Mouse (Mus musculus): ENCODE results near the gene Cela2a. TPM values are rescaled to one million over a fixed set of nuclear protein-coding genes. Genes with fewer than 3 reads are reported as not detected.

Gene Cela2a
- polyA plus RNA-seq, 1 experiment, result 0.18 TPM

DNA sequence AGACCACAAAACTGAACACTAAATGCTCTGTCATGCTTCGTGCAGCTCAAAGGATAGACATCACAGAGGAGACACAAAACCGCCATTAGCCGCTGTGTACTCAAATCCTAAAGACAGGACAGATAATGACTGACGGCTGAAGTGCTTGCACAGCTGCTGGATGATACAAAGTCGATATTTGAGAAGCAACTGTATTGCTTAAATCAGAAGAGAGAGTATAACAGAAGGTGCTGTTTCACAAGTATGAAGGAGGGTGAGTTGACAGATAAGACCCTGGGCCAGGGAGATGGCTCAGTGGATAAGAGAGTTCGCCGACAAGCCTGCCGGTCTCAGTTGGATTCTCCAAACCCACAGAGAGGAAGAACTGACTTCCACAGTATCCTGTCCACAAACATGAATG, 54.1 kb downstream of the Cela2a start:
- DNase-seq (ENCODE audit: extremely low spot score in 1 of 2, low spot score in 1 of 2), result no peak

DNA sequence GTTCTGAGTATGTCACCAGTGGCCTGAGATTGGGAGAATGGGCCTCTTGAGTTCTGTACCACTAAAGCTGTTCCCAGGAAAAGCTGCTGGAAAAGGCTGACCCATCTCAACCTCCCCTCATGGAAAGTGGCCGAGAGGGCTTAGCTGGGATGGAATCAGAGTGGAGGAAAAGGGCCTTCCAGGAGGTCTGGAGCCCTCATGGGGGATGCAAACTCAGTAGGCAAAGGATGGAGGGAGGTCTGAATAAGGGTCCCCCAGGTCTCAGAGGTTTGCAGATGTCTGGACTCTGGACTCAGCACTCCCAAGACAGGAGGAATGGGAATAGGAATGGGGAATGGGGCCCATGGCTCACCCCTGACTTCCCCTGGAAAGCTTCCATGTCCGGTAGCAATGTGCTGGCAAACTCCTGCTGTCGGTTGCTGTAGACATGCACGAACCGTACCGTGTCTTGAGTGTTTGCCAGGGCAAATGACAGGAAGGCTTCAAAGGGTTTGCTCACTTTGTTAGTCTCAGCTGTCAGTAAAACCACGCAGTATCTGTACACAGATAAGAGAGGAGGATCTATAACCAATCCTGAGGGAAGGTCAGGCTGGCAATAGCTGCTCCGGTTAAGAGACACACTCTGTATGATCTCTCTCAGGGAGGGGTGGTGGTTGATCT, 56.3 kb downstream of the Cela2a start:
- no peak for DNase-seq (ENCODE audit: extremely low spot score in 1 of 2, low spot score in 1 of 2)

DNA sequence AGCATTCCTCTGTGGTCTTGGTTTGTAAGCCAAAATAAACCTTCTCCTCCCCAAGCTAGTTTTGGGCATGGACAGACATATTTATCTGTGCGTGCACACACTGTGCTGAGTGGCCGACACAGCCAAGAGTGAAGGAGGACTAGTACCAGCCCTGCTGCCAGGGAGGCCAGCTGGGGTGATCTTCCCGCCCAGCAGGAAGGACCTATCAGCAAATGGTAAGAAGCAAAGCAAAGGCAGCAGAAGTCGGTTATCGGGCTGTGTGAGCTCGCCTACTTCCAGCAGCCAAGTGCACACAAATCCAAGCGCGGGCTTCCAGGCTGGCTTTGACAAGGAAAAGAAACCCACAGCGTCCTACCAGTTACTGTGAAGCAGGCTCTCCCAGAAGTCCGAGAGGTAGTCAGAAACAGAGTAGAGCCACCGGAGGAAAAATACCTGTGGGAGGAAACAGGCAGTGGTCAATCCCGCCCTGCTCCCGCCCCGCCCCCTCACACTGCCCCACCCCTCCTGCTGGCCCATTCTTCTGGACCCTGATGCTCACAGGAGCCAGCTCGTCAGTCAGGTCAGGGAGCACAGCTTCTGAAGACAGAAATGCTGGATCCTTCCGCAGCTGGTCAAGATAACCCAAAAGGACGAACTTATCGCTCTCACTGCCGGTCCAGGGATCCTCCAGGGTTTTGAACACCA, 58.5 kb downstream of the Cela2a start:
- no peak for DNase-seq (ENCODE audit: extremely low spot score in 1 of 2, low spot score in 1 of 2)

DNA sequence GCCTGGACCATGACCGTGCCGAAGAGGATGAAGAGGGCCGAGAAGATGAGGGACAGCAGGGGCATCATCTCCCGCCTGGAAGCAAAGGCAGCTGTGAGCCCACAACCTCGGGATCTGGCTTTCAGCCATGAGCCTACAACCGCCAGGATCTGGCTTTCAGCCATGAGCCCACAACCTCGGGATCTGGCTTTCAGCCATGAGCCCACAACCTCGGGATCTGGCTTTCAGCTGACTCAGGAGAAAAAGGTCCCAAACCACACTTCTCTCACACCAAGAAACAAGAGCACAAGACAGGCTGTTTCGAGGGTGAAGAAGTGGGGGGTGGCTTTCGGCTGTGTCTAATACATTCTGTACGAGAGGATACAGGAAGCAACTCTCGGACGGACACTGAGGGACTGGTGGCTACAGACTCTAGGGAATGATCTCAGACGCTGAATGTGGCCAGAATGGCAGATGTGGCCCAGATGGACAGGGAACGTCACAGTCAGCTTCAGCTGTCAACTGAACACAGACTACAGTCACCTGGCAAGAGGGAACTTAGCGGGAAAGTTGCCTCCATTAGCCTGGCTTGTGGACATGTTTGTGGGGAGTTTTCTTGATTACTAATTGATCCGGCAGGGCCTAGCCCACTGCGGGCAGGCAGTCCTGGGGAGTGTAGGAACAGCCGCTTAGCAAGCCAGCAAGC, 59.1 kb downstream of the Cela2a start:
- DNase-seq (ENCODE audit: extremely low spot score in 1 of 2, low spot score in 1 of 2), result peak in 1 of 2 experiments; percentile 47

DNA sequence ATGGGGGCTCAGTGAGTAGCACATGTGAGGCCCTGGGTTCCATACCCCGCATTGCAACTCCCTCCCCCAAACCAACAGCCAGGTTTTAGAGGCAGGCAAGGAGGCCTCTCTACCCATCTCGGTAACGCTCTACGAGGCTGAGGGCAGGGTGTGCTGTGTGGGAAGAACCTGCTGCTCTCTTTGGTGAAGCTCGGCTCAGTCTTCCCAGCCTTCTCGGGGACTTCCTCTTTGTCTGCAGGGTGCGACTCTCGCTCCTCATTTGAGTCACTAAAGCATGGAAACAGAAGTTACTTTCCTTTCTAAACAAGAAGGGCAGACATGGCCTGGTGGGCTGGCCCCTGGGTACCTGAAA, 59.7 kb downstream of the Cela2a start:
- DNase-seq (ENCODE audit: extremely low spot score in 1 of 2, low spot score in 1 of 2), result peak in 1 of 2 experiments; percentile 45

DNA sequence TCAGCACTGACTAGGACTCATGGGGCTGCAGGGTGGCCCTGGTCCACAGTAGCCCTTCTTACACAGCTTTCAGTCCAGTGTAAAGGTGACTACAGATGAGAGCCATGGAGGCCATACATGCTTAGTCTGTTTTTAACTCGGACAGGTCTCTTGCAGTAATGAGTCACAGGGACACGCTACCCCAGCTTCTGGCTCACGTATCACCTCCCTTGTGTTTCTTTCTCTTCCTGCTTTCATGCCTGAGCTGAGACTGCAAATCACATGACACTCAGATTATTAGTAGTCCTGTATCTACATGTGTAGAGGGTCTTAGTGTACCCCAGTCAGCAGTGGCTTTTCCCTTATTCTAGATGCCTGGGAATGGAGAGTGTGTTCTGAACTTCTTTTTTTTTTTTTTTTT, 61.0 kb downstream of the Cela2a start:
- DNase-seq (ENCODE audit: extremely low spot score in 1 of 2, low spot score in 1 of 2), result no peak

Other genes starting within 250 kb of the Cela2a start
- gene Fblim1, start 220.1 kb downstream of the Cela2a start, polyA plus RNA-seq (2012; rRNA removed), result 1.0 and 2.6 TPM in 2 replicates
- 0.84 and 1.2 TPM in 2 replicates for gene Tmem82, start 207.5 kb downstream of the Cela2a start, polyA plus RNA-seq (2012; rRNA removed)
- 8.0 and 9.7 TPM in 2 replicates for gene Slc25a34, start 202.3 kb downstream of the Cela2a start, polyA plus RNA-seq (2012; rRNA removed)
- 85.6 and 92.9 TPM in 2 replicates for gene Plekhm2, start 161.3 kb downstream of the Cela2a start, polyA plus RNA-seq (2012; rRNA removed)
- gene Rsc1a1, start 140.6 kb downstream of the Cela2a start, polyA plus RNA-seq (2012; rRNA removed), result 6.1 and 9.0 TPM in 2 replicates
- 18.7 and 19.0 TPM in 2 replicates for gene Ddi2, start 102.7 kb downstream of the Cela2a start, polyA plus RNA-seq (2012; rRNA removed)
- gene Agmat, start 79.5 kb downstream of the Cela2a start, polyA plus RNA-seq (2012; rRNA removed), result 0.40 and 1.1 TPM in 2 replicates
- gene Dnajc16, start 35.2 kb downstream of the Cela2a start, polyA plus RNA-seq (2012; rRNA removed), result 29.9 and 30.8 TPM in 2 replicates
- gene Casp9, start 32.5 kb downstream of the Cela2a start, polyA plus RNA-seq (2012; rRNA removed), result 21.5 and 22.5 TPM in 2 replicates
- gene Ctrc, start 20.2 kb upstream of the Cela2a start, polyA plus RNA-seq (2012; rRNA removed), result not detected in 2 replicates
- 244 and 256 TPM in 2 replicates for gene Efhd2, start 48.8 kb upstream of the Cela2a start, polyA plus RNA-seq (2012; rRNA removed)
- gene Fhad1, start 188.9 kb upstream of the Cela2a start, polyA plus RNA-seq (2012; rRNA removed), result 9.5 and 9.8 TPM in 2 replicates